Mouse (Mus musculus) testis, adult 2 months (tissue): ENCODE results near the gene Fcrl6. TPM values are rescaled to one million over a fixed set of nuclear protein-coding genes. Genes with fewer than 3 reads are reported as not detected.

ENCODE experiments used
- H3K27ac ChIP-seq: fragments of 200-500 bp; 2 replicates; pipeline ENCODE4 v1.5.1; 2012; ENCODE audit warnings: low read depth, low read length; ENCODE audit not compliant: control insufficient read depth, insufficient read depth
- H3K27me3 ChIP-seq: fragments of 200-500 bp; 2 replicates; pipeline ENCODE4 v1.6.1; 2012; ENCODE audit warnings: mild to moderate bottlenecking, low read length, moderate library complexity; ENCODE audit not compliant: control insufficient read depth, insufficient read depth
- H3K36me3 ChIP-seq: fragments of 200-500 bp; 2 replicates; pipeline ENCODE4 v1.6.1; 2012; ENCODE audit warnings: mild to moderate bottlenecking, low read length; ENCODE audit not compliant: control insufficient read depth, insufficient read depth
- H3K4me1 ChIP-seq: fragments of 200-500 bp; 2 replicates; pipeline ENCODE4 v1.6.1; 2012; ENCODE audit warnings: low read length; ENCODE audit not compliant: control insufficient read depth, insufficient read depth
- H3K4me3 ChIP-seq: fragments of 200-500 bp; 2 replicates; pipeline ENCODE4 v1.5.1; 2012; ENCODE audit warnings: low read depth, mild to moderate bottlenecking, low read length, moderate library complexity, mixed read lengths; ENCODE audit not compliant: control insufficient read depth
- CTCF ChIP-seq: fragments of 200-500 bp; IDR thresholded peaks from 2 replicates; pipeline ENCODE4 v1.5.1; 2012; ENCODE audit warnings: low read depth, mild to moderate bottlenecking, inconsistent platforms, low read length, moderate library complexity; ENCODE audit not compliant: control insufficient read depth, insufficient read depth, insufficient replicate concordance
- POLR2A ChIP-seq: fragments of 200-500 bp; IDR thresholded peaks from 2 replicates; pipeline ENCODE4 v1.6.1; 2012; ENCODE audit warnings: low read depth, mild to moderate bottlenecking, inconsistent platforms, low read length, moderate library complexity; ENCODE audit not compliant: control insufficient read depth
- polyA plus RNA-seq: library from polyadenylated mRNA; depleted of rRNA; stranded (reverse); fragments of >200 nt; gene quantifications from 2 replicates; pipeline ENCODE4 v1.2.3, GENCODE M21; 2012

Fcrl6 gene
- polyA plus RNA-seq, 1 experiment = not detected

DNA sequence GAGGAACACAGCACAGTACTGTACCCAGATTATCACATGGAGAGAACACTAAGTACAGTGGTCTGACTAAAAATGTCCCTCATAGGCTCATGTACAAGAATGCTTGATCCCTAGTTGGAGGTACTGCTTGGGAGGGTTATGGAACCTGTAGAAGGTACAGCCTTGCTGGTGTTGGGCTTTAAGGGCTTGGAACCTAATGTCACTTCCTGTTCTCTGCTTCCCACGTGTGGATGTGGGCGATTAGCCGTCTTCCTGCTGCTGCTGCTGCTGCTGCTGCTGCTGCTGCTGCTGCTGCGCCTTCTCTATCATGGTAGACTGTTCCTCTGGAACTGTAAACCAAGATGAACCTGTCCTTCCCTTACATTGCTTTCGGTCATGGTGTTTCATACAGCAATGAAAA, 21.2 kb upstream of the Fcrl6 start:
- no peak overlapping the region for H3K27ac ChIP-seq

DNA sequence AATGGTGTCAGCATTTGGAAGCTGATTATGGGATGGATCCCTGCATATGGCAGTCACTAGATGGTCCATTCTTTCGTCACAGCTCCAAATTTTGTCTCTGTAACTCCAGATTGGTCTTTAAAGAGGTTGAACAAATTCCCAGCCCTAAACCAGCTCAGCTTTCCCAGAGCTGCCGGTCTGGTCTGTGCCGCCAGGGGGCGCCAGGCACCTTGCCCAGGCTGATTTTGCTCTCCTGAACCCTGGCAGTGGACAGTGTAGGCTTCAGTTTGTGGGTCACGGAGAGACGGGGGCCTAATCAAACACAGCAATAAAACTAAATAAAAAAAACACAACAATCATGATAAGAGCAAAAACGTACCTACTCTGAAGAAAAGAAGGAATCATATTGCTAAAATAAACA, 16.9 kb upstream of the Fcrl6 start:
- TF ChIP-seq POLR2A (no peak), CTCF (peak; percentile 97)
- Histone ChIP-seq H3K27me3 (peaks cover 2% of the 10 kb centered on the region; the same call in 1 of the 2 replicates), H3K4me3 (no peak overlapping the region), H3K4me1 (peaks cover 6% of the 10 kb centered on the region; the same call in 1 of the 2 replicates), H3K27ac (no peak overlapping the region), H3K36me3 (no peaks in the 10 kb centered on the region)

More for the DNA sequence above, 21.2 kb upstream of the Fcrl6 start:
- Histone ChIP-seq H3K4me1 (no peaks in the 10 kb centered on the region), H3K36me3 (no peaks in the 10 kb centered on the region), H3K27me3 (no peaks in the 10 kb centered on the region), H3K4me3 (no peak overlapping the region)
- no peak for TF ChIP-seq CTCF
- no peak for TF ChIP-seq POLR2A

DNA sequence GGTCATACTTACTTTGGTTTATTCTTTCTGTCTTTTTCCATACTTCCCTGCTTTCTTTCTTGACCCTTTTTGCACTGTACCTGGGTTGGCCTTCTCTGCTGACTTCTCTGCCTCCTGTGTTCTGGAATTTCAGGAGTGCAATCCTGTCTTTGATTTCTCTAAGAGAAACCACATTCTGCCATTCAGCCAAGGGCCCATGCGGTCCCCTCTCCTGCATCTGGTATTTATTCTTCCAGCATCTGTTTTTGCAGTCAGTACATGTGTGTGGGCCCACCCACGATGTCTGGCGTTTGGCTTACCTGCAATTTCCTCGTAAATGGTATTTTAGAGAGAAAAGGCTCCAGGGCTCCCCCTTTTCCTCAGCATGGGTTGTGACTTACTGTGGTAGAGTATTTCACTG, 15.8 kb upstream of the Fcrl6 start:
- Histone ChIP-seq H3K4me1 (peaks cover 6% of the 10 kb centered on the region; the same call in 1 of the 2 replicates), H3K4me3 (no peak overlapping the region), H3K27me3 (peaks cover 2% of the 10 kb centered on the region; the same call in 1 of the 2 replicates), H3K36me3 (no peaks in the 10 kb centered on the region), H3K27ac (no peak overlapping the region)
- TF ChIP-seq POLR2A (no peak), CTCF (no peak)

DNA sequence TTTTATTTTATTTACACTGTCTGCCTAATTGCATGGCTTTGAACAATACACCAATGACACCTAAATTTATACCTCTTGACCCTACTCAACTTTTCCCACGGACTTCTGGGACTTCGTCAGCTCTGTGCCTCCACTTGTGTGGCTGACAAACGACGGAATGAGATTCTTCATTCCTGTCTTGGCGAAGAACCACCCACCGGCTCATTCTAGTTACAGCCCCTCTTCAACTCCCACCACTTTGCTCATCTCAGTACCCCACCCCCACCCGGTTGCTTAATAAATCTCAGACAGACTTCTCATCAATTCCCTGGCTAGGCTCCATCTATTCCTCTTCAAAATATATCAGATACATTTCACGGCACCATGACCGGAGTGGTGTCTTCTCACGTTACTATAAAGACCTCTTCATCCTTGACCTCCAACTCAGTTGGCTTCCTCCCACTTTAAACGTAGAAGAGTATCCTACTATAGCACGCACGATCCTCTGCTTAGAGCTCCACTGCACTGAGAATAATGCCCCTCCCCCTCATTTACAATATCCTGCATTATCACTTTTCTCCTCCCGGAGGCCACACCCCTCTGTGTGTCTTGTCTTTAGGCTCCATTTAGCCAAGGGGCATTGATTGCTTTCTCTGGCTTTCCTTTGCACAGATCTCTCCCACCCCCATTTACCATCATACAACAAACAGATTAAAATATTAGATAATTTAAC, 15.2 kb upstream of the Fcrl6 start:
- H3K27ac ChIP-seq = no peak overlapping the region
- peaks cover 2% of the 10 kb centered on the region; the same call in 1 of the 2 replicates for H3K27me3 ChIP-seq
- no peaks in the 10 kb centered on the region for H3K36me3 ChIP-seq
- H3K4me1 ChIP-seq = peaks cover 6% of the 10 kb centered on the region; the same call in 1 of the 2 replicates
- no peak for TF ChIP-seq POLR2A
- no peak for TF ChIP-seq CTCF
- H3K4me3 ChIP-seq = no peak overlapping the region

DNA sequence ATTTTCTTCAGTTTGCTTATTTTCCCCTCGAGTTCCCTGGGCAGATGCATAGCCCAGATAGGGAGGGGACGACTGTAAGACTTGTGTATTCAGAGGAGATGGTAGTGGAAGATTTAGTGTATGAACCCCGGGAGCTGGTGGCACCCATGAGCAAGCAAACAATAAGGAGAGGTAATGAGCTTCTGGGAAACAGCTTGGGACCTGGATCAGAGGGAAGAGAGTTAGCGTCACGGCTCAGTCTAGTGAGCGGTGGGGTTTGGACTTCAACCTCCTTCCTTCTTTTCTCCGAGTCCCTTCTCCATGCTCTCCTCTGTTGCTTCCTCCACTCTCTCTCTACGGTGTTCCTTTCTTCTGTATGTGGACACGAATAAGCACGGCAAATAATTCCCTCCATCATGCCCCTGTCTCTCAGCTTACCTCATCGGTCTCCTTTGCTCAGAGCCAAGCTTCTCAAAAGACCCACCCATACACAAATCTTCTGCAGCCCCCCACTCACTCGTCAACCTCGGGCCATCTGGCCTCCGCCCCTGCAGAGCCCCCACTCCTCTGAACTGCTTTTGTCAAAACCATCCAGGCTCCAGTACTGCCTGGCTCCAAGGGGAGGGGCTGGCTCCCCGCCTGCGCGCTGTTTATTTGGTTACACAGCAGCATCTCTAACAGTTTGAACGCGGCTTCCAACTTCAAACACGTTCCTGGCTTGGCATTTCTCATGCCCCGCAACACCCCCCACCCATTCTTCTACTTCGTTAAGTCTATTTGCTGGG, 14.4 kb upstream of the Fcrl6 start:
- Histone ChIP-seq H3K4me1 (peaks cover 6% of the 10 kb centered on the region; the same call in 1 of the 2 replicates), H3K27me3 (peaks cover 2% of the 10 kb centered on the region; the same call in 1 of the 2 replicates), H3K27ac (no peak overlapping the region), H3K4me3 (no peak overlapping the region), H3K36me3 (no peaks in the 10 kb centered on the region)
- no peak for TF ChIP-seq POLR2A
- TF ChIP-seq CTCF = no peak

DNA sequence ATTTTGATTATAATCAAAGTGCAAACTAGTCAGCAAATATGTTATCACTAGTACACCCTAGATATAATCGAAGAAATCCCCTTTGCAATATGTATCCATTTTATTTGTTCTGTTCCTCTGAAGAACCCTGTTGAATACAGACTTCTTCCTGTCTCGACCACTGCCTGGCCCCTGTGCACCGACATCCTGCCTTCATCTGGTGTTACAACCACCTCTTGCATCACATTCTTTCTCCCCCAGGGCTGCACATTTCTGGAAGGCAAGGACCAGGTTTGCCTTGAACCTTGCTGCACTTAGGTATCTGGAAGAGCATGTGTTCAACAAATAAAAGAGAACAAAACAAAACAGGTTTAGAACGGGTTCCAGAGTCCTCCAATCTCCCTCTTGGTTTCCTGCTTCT, 13.1 kb upstream of the Fcrl6 start:
- TF ChIP-seq POLR2A (no peak), CTCF (no peak)
- Histone ChIP-seq H3K4me3 (no peak overlapping the region), H3K27me3 (peaks cover 2% of the 10 kb centered on the region; the same call in 1 of the 2 replicates), H3K36me3 (no peaks in the 10 kb centered on the region), H3K4me1 (peaks cover 6% of the 10 kb centered on the region; the same call in 1 of the 2 replicates), H3K27ac (no peak overlapping the region)

DNA sequence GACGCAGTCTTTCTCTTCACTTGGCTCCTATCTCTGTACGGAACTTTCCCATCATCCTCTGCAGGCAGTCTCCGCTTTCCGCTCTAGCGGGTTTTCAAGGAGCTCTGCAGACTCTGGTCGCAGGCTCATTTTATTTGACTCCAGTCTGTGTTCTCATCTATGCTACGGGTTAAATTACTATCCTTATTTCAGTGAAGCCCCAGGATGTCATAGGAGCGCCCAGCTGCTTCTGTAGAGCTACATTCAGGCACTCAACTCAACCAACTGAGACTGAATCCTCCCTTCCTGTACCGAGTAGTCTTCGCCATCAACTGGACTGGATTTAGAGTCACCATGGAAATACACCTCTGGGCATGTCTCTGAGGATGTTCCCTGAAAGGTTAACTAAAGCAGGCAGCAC, 12.3 kb upstream of the Fcrl6 start:
- H3K27ac ChIP-seq = no peak overlapping the region
- peaks cover 2% of the 10 kb centered on the region; the same call in 1 of the 2 replicates for H3K27me3 ChIP-seq
- H3K4me3 ChIP-seq = no peak overlapping the region
- no peak for TF ChIP-seq CTCF
- no peak for TF ChIP-seq POLR2A
- peaks cover 6% of the 10 kb centered on the region; the same call in 1 of the 2 replicates for H3K4me1 ChIP-seq
- H3K36me3 ChIP-seq = no peaks in the 10 kb centered on the region
